Mouse (Mus musculus): Measurements from ENCODE around the gene Vezt. TPM values are rescaled to one million over a fixed set of nuclear protein-coding genes. Genes with fewer than 3 reads are reported as not detected.

Vezt gene
- polyA plus RNA-seq, 1 experiment from 2014 or later = 25.7 TPM

- peak overlapping the region; percentile 44 for H3K9ac ChIP-seq (ENCODE audit: low read length)
- H3K4me1 ChIP-seq (ENCODE audit: control insufficient read depth in 2 of 2, insufficient read depth in 2 of 2, low read length in 2 of 2) = peaks cover 14 to 18% of the 10 kb centered on the region in 2 experiments
- no peaks in the 10 kb centered on the region for H3K27me3 ChIP-seq (ENCODE audit: control insufficient read depth, insufficient read depth, low read length)
- WGBS = 33% methylated on average over 13 of the region's 13 CpGs
- peak overlapping the region in 1 of 2 experiments; percentile 16; a peak in 2 of 4 replicates for H3K4me3 ChIP-seq (ENCODE audit: control insufficient read depth in 1 of 2, insufficient read depth in 1 of 2, low read depth in 1 of 2, low read length in 2 of 2)
- no peaks in the 10 kb centered on the region for H3K9me3 ChIP-seq (ENCODE audit: control insufficient read depth, low read length)
- H3K36me3 ChIP-seq (ENCODE audit: control insufficient read depth, insufficient read depth, low read length) = no peaks in the 10 kb centered on the region
- peak; percentile 50; the same call in 1 of the 2 replicates for ATAC-seq (ENCODE audit: insufficient number of reproducible peaks, insufficient read depth, low FRiP score, low read depth)
- peak overlapping the region; percentile 60 for H3K4me2 ChIP-seq (ENCODE audit: low read length)
- peak overlapping the region; percentile 86 to 89 for H3K27ac ChIP-seq (replicated peaks in 1 of 2; ENCODE audit: control insufficient read depth in 1 of 2, insufficient read depth in 1 of 2, low read depth in 2 of 2, low read length in 2 of 2)
Measured at GRCm38 (mm10) chr10:93919227-93919626, 116.4 kb downstream of the Vezt start.

GRCm38 (mm10) chr10:93918701-93919100 is 116.9 kb downstream of the Vezt start:
- 11% methylated on average over 6 of the region's 6 CpGs for WGBS
- H3K27me3 ChIP-seq (ENCODE audit: control insufficient read depth, insufficient read depth, low read length) = no peaks in the 10 kb centered on the region
- peak overlapping the region; percentile 60 for H3K4me2 ChIP-seq (ENCODE audit: low read length)
- H3K36me3 ChIP-seq (ENCODE audit: control insufficient read depth, insufficient read depth, low read length) = no peaks in the 10 kb centered on the region
- peaks cover 14 to 18% of the 10 kb centered on the region in 2 experiments for H3K4me1 ChIP-seq (ENCODE audit: control insufficient read depth in 2 of 2, insufficient read depth in 2 of 2, low read length in 2 of 2)
- H3K9ac ChIP-seq (ENCODE audit: low read length) = peak overlapping the region; percentile 44
- H3K27ac ChIP-seq (replicated peaks in 1 of 2; ENCODE audit: control insufficient read depth in 1 of 2, insufficient read depth in 1 of 2, low read depth in 2 of 2, low read length in 2 of 2) = peak overlapping the region; percentile 86 to 89
- peak overlapping the region in 1 of 2 experiments; percentile 16; a peak in 2 of 4 replicates for H3K4me3 ChIP-seq (ENCODE audit: control insufficient read depth in 1 of 2, insufficient read depth in 1 of 2, low read depth in 1 of 2, low read length in 2 of 2)
- H3K9me3 ChIP-seq (ENCODE audit: control insufficient read depth, low read length) = no peaks in the 10 kb centered on the region
- peak; percentile 65 for ATAC-seq (ENCODE audit: insufficient number of reproducible peaks, insufficient read depth, low FRiP score, low read depth)

- Histone ChIP-seq H3K4me1 (ENCODE audit: control insufficient read depth in 2 of 2, insufficient read depth in 2 of 2, low read length in 2 of 2) (peaks cover 14 to 18% of the 10 kb centered on the region in 2 experiments), H3K4me3 (ENCODE audit: control insufficient read depth in 1 of 2, insufficient read depth in 1 of 2, low read depth in 1 of 2, low read length in 2 of 2) (no peak overlapping the region), H3K9me3 (ENCODE audit: control insufficient read depth, low read length) (no peaks in the 10 kb centered on the region), H3K36me3 (ENCODE audit: control insufficient read depth, insufficient read depth, low read length) (no peaks in the 10 kb centered on the region), H3K9ac (ENCODE audit: low read length) (no peak overlapping the region), H3K27ac (replicated peaks in 1 of 2; ENCODE audit: control insufficient read depth in 1 of 2, insufficient read depth in 1 of 2, low read depth in 2 of 2, low read length in 2 of 2) (peak overlapping the region in 1 of 2 experiments; percentile 86; a peak in 3 of 4 replicates), H3K27me3 (ENCODE audit: control insufficient read depth, insufficient read depth, low read length) (no peaks in the 10 kb centered on the region), H3K4me2 (ENCODE audit: low read length) (no peak overlapping the region)
- WGBS = 62% methylated on average over 2 of the region's 2 CpGs
- no peak for ATAC-seq (ENCODE audit: insufficient number of reproducible peaks, insufficient read depth, low FRiP score, low read depth)
Measured at GRCm38 (mm10) chr10:93918087-93918486, 117.5 kb downstream of the Vezt start.

- H3K36me3 ChIP-seq (ENCODE audit: control insufficient read depth, insufficient read depth, low read length) = no peaks in the 10 kb centered on the region
- H3K9me3 ChIP-seq (ENCODE audit: control insufficient read depth, low read length) = no peaks in the 10 kb centered on the region
- no peaks in the 10 kb centered on the region for H3K27me3 ChIP-seq (ENCODE audit: control insufficient read depth, insufficient read depth, low read length)
- 71% methylated on average over 2 of the region's 2 CpGs for WGBS
- no peak overlapping the region for H3K9ac ChIP-seq (ENCODE audit: low read length)
- H3K27ac ChIP-seq (replicated peaks in 1 of 2; ENCODE audit: control insufficient read depth in 1 of 2, insufficient read depth in 1 of 2, low read depth in 2 of 2, low read length in 2 of 2) = no peak overlapping the region
- H3K4me1 ChIP-seq (ENCODE audit: control insufficient read depth in 2 of 2, insufficient read depth in 2 of 2, low read length in 2 of 2) = peaks cover 14 to 18% of the 10 kb centered on the region in 2 experiments
- no peak for ATAC-seq (ENCODE audit: insufficient number of reproducible peaks, insufficient read depth, low FRiP score, low read depth)
- no peak overlapping the region for H3K4me3 ChIP-seq (ENCODE audit: control insufficient read depth in 1 of 2, insufficient read depth in 1 of 2, low read depth in 1 of 2, low read length in 2 of 2)
- H3K4me2 ChIP-seq (ENCODE audit: low read length) = no peak overlapping the region
Measured at GRCm38 (mm10) chr10:93916778-93917177, 118.8 kb downstream of the Vezt start.

- H3K4me2 ChIP-seq (ENCODE audit: low read length) = no peak overlapping the region
Measured at GRCm38 (mm10) chr10:93915531-93916275, 119.9 kb downstream of the Vezt start.

GRCm38 (mm10) chr10:93913525-93913924 is 122.1 kb downstream of the Vezt start:
- Histone ChIP-seq H3K4me2 (ENCODE audit: low read length) (no peak overlapping the region), H3K27me3 (ENCODE audit: control insufficient read depth, insufficient read depth, low read length) (no peaks in the 10 kb centered on the region), H3K9me3 (ENCODE audit: control insufficient read depth, low read length) (no peaks in the 10 kb centered on the region), H3K4me1 (ENCODE audit: control insufficient read depth in 2 of 2, insufficient read depth in 2 of 2, low read length in 2 of 2) (peaks cover 5 to 8% of the 10 kb centered on the region in 2 experiments), H3K9ac (ENCODE audit: low read length) (no peak overlapping the region), H3K36me3 (ENCODE audit: control insufficient read depth, insufficient read depth, low read length) (no peaks in the 10 kb centered on the region), H3K27ac (replicated peaks in 1 of 2; ENCODE audit: control insufficient read depth in 1 of 2, insufficient read depth in 1 of 2, low read depth in 2 of 2, low read length in 2 of 2) (no peak overlapping the region), H3K4me3 (ENCODE audit: control insufficient read depth in 1 of 2, insufficient read depth in 1 of 2, low read depth in 1 of 2, low read length in 2 of 2) (no peak overlapping the region)
- WGBS = 84% methylated on average over 5 of the region's 5 CpGs
- ATAC-seq (ENCODE audit: insufficient number of reproducible peaks, insufficient read depth, low FRiP score, low read depth) = no peak

More at GRCm38 (mm10) chr10:93915531-93916275, 119.9 kb downstream of the Vezt start:
- no peak for ATAC-seq (ENCODE audit: insufficient number of reproducible peaks, insufficient read depth, low FRiP score, low read depth)
- WGBS = 65% methylated on average over 11 of the region's 11 CpGs
- Histone ChIP-seq H3K9ac (ENCODE audit: low read length) (no peak overlapping the region), H3K27me3 (ENCODE audit: control insufficient read depth, insufficient read depth, low read length) (no peaks in the 10 kb centered on the region), H3K36me3 (ENCODE audit: control insufficient read depth, insufficient read depth, low read length) (no peaks in the 10 kb centered on the region), H3K4me1 (ENCODE audit: control insufficient read depth in 2 of 2, insufficient read depth in 2 of 2, low read length in 2 of 2) (peaks cover 14 to 18% of the 10 kb centered on the region in 2 experiments), H3K9me3 (ENCODE audit: control insufficient read depth, low read length) (no peaks in the 10 kb centered on the region), H3K27ac (replicated peaks in 1 of 2; ENCODE audit: control insufficient read depth in 1 of 2, insufficient read depth in 1 of 2, low read depth in 2 of 2, low read length in 2 of 2) (no peak overlapping the region), H3K4me3 (ENCODE audit: control insufficient read depth in 1 of 2, insufficient read depth in 1 of 2, low read depth in 1 of 2, low read length in 2 of 2) (no peak overlapping the region)

GRCm38 (mm10) chr10:93912917-93913316 is 122.7 kb downstream of the Vezt start:
- Histone ChIP-seq H3K9ac (ENCODE audit: low read length) (no peak overlapping the region), H3K4me2 (ENCODE audit: low read length) (no peak overlapping the region), H3K4me3 (ENCODE audit: control insufficient read depth in 1 of 2, insufficient read depth in 1 of 2, low read depth in 1 of 2, low read length in 2 of 2) (no peak overlapping the region), H3K4me1 (ENCODE audit: control insufficient read depth in 2 of 2, insufficient read depth in 2 of 2, low read length in 2 of 2) (peaks cover 2 to 5% of the 10 kb centered on the region in 2 experiments; a peak in 2 of 4 replicates), H3K27ac (replicated peaks in 1 of 2; ENCODE audit: control insufficient read depth in 1 of 2, insufficient read depth in 1 of 2, low read depth in 2 of 2, low read length in 2 of 2) (no peak overlapping the region), H3K36me3 (ENCODE audit: control insufficient read depth, insufficient read depth, low read length) (no peaks in the 10 kb centered on the region), H3K27me3 (ENCODE audit: control insufficient read depth, insufficient read depth, low read length) (no peaks in the 10 kb centered on the region), H3K9me3 (ENCODE audit: control insufficient read depth, low read length) (no peaks in the 10 kb centered on the region)
- no peak for ATAC-seq (ENCODE audit: insufficient number of reproducible peaks, insufficient read depth, low FRiP score, low read depth)
- WGBS = 71% methylated on average over 1 of the region's 1 CpGs
